Mouse (Mus musculus) forebrain, embryonic 11.5 days (tissue): ENCODE data around the gene Adh6a. TPM values are rescaled to one million over a fixed set of nuclear protein-coding genes. Genes with fewer than 3 reads are reported as not detected.

Experiments
- ATAC-seq: fragments of 200-750 bp; cut with Nextera tagmentation; replicated peaks from 2 replicates; pipeline ENCODE4 v1.8.0; 2017; ENCODE audit warnings: moderate TSS enrichment; ENCODE audit not compliant: low FRiP score
- DNase-seq: peaks from one replicate; pipeline ENCODE4 v3.0.0-alpha.2; 2017; ENCODE audit warnings: low spot score
- H3K27ac ChIP-seq: fragments of 300-500 bp; sonication (generic); 2 replicates; pipeline ENCODE4 v1.5.1; 2014; ENCODE audit warnings: low read depth, low read length
- H3K27me3 ChIP-seq: fragments of 300-500 bp; sonication (generic); 2 replicates; pipeline ENCODE4 v1.6.1; 2014; ENCODE audit warnings: mild to moderate bottlenecking, low read length, mixed read lengths; ENCODE audit not compliant: control insufficient read depth, insufficient read depth
- H3K36me3 ChIP-seq: fragments of 300-500 bp; sonication (generic); 2 replicates; pipeline ENCODE4 v1.6.1; 2014; ENCODE audit warnings: mild to moderate bottlenecking, low read length, moderate library complexity, mixed read lengths; ENCODE audit not compliant: control insufficient read depth, insufficient read depth
- H3K4me1 ChIP-seq: fragments of 300-500 bp; sonication (generic); replicated peaks from 2 replicates; pipeline ENCODE4 v1.6.1; 2014; ENCODE audit warnings: low read length, mixed read lengths; ENCODE audit not compliant: control insufficient read depth, insufficient read depth
- H3K4me2 ChIP-seq: fragments of 300-500 bp; sonication (generic); 2 replicates; pipeline ENCODE4 v1.6.1; 2014; ENCODE audit warnings: low read depth, mild to moderate bottlenecking, low read length, moderate library complexity, mixed read lengths; ENCODE audit not compliant: severe bottlenecking
- H3K4me3 ChIP-seq: fragments of 300-500 bp; sonication (generic); 2 replicates; pipeline ENCODE4 v1.5.1; 2014; ENCODE audit warnings: low read depth, low read length
- H3K9ac ChIP-seq: fragments of 300-500 bp; sonication (generic); 2 replicates; pipeline ENCODE4 v1.6.1; 2014; ENCODE audit warnings: low read length
- H3K9me3 ChIP-seq: fragments of 300-500 bp; sonication (generic); 2 replicates; pipeline ENCODE4 v1.6.1; 2016; ENCODE audit warnings: low read length, mixed read lengths; ENCODE audit not compliant: control insufficient read depth
- WGBS: fragments of 180-500 bp; shearing (Covaris S2); extraction: QIAGEN DNeasy Blood & Tissue Kit; methylation state at CpG from one replicate; pipeline ENCODE4 v1.1.7; 2014; 5-methylcytosine and 5-hydroxymethylcytosine counted together
- polyA plus RNA-seq: library from polyadenylated mRNA; unstranded; fragments of >200 nt; fragmentation: Nextera tagmentation; extraction: Ambion mirVana; gene quantifications from 2 replicates; pipeline ENCODE4 v1.2.1, GENCODE M21; 2014

The Adh6a gene
- polyA plus RNA-seq, 1 experiment from 2014 or later = not detected

- Histone ChIP-seq H3K4me3 (no peak overlapping the region), H3K4me1 (no peaks in the 10 kb centered on the region), H3K9ac (no peak overlapping the region), H3K27ac (no peak overlapping the region), H3K9me3 (no peaks in the 10 kb centered on the region), H3K4me2 (no peak overlapping the region), H3K36me3 (no peaks in the 10 kb centered on the region), H3K27me3 (no peaks in the 10 kb centered on the region)
- DNase-seq (no peak), ATAC-seq (no peak)
- 91% methylated on average over 1 of the region's 1 CpGs for WGBS
These were observed 22.5 kb downstream of the Adh6a start for GRCm38 (mm10) chr3:138335566-138335965.

- Histone ChIP-seq H3K27ac (no peak overlapping the region), H3K4me3 (no peak overlapping the region), H3K9me3 (no peaks in the 10 kb centered on the region), H3K36me3 (no peaks in the 10 kb centered on the region), H3K9ac (no peak overlapping the region), H3K4me2 (no peak overlapping the region), H3K4me1 (no peaks in the 10 kb centered on the region), H3K27me3 (no peaks in the 10 kb centered on the region)
- ATAC-seq (no peak), DNase-seq (no peak)
- WGBS = 73% methylated on average over 3 of the region's 3 CpGs
These were observed 23.1 kb downstream of the Adh6a start for GRCm38 (mm10) chr3:138336104-138336754.

GRCm38 (mm10) chr3:138341471-138341870 is 28.4 kb downstream of the Adh6a start, which contains the start of gene Adh6b:
Adh6b (plus strand) TSS chr3:138341775.
- Histone ChIP-seq H3K9me3 (no peaks in the 10 kb centered on the region), H3K36me3 (no peaks in the 10 kb centered on the region), H3K4me2 (no peak within 1 kb of the TSS), H3K9ac (no peak within 1 kb of the TSS), H3K4me3 (no peak within 1 kb of the TSS), H3K27me3 (no peaks in the 10 kb centered on the region), H3K4me1 (no peaks in the 10 kb centered on the region), H3K27ac (no peak within 1 kb of the TSS)
- ATAC-seq (no peak), DNase-seq (no peak)
- WGBS = 91% methylated on average over 14 of the region's 14 CpGs

- Histone ChIP-seq H3K36me3 (no peaks in the 10 kb centered on the region), H3K4me2 (no peak overlapping the region), H3K27ac (no peak overlapping the region), H3K4me3 (no peak overlapping the region), H3K9ac (no peak overlapping the region), H3K9me3 (no peaks in the 10 kb centered on the region), H3K27me3 (no peaks in the 10 kb centered on the region), H3K4me1 (no peaks in the 10 kb centered on the region)
- 78% methylated on average over 3 of the region's 3 CpGs for WGBS
- ATAC-seq = no peak
- no peak for DNase-seq
These were observed 34.0 kb downstream of the Adh6a start for GRCm38 (mm10) chr3:138347041-138347440.

- DNase-seq = no peak
- WGBS = 93% methylated on average over 11 of the region's 11 CpGs
- no peak for ATAC-seq
These were observed 39.1 kb downstream of the Adh6a start for GRCm38 (mm10) chr3:138352012-138352809.

GRCm38 (mm10) chr3:138358856-138359255 is 45.8 kb downstream of the Adh6a start:
- H3K4me2 ChIP-seq = no peak overlapping the region
- H3K9me3 ChIP-seq = no peaks in the 10 kb centered on the region
- no peaks in the 10 kb centered on the region for H3K27me3 ChIP-seq
- no peak overlapping the region for H3K27ac ChIP-seq
- H3K36me3 ChIP-seq = no peaks in the 10 kb centered on the region
- no peak overlapping the region for H3K4me3 ChIP-seq
- H3K9ac ChIP-seq = no peak overlapping the region
- DNase-seq (no peak), ATAC-seq (no peak)
- WGBS = 93% methylated on average over 7 of the region's 7 CpGs
- no peaks in the 10 kb centered on the region for H3K4me1 ChIP-seq

More at GRCm38 (mm10) chr3:138352012-138352809, 39.1 kb downstream of the Adh6a start:
- Histone ChIP-seq H3K36me3 (no peaks in the 10 kb centered on the region), H3K4me1 (no peaks in the 10 kb centered on the region), H3K9ac (no peak overlapping the region), H3K4me3 (no peak overlapping the region), H3K27ac (no peak overlapping the region), H3K27me3 (no peaks in the 10 kb centered on the region), H3K4me2 (no peak overlapping the region), H3K9me3 (no peaks in the 10 kb centered on the region)

- Histone ChIP-seq H3K4me1 (no peaks in the 10 kb centered on the region), H3K9ac (no peak overlapping the region), H3K27me3 (no peaks in the 10 kb centered on the region), H3K9me3 (no peaks in the 10 kb centered on the region), H3K4me2 (no peak overlapping the region), H3K4me3 (no peak overlapping the region), H3K36me3 (no peaks in the 10 kb centered on the region), H3K27ac (no peak overlapping the region)
- 80% methylated on average over 4 of the region's 4 CpGs for WGBS
- ATAC-seq (no peak), DNase-seq (no peak)
These were observed 47.6 kb downstream of the Adh6a start for GRCm38 (mm10) chr3:138360721-138361120.

GRCm38 (mm10) chr3:138362920-138363319 is 49.8 kb downstream of the Adh6a start:
- ATAC-seq (no peak), DNase-seq (no peak)
- WGBS = 82% methylated on average over 2 of the region's 2 CpGs
- Histone ChIP-seq H3K4me3 (no peak overlapping the region), H3K9ac (no peak overlapping the region), H3K27me3 (no peaks in the 10 kb centered on the region), H3K4me2 (no peak overlapping the region), H3K4me1 (no peaks in the 10 kb centered on the region), H3K9me3 (no peaks in the 10 kb centered on the region), H3K36me3 (no peaks in the 10 kb centered on the region), H3K27ac (no peak overlapping the region)
